Mouse (Mus musculus) lung, embryonic 15.5 days (tissue): ENCODE data around the gene Slc35a1. TPM values are rescaled to one million over a fixed set of nuclear protein-coding genes. Genes with fewer than 3 reads are reported as not detected.

Experiments used
- ATAC-seq: fragments of 200-750 bp; cut with Nextera tagmentation; 2 replicates; pipeline ENCODE4 v1.8.0; 2017; ENCODE audit warnings: moderate number of reproducible peaks, borderline replicate concordance; ENCODE audit not compliant: low FRiP score, low TSS enrichment; ENCODE audit errors: extremely low read depth
- H3K27ac ChIP-seq: fragments of 300-500 bp; sonication (generic); 2 replicates; pipeline ENCODE4 v1.5.1; 2015; ENCODE audit warnings: moderate library complexity, mild to moderate bottlenecking, inconsistent platforms
- H3K27me3 ChIP-seq: fragments of 300-500 bp; sonication (generic); 2 replicates; pipeline ENCODE4 v1.6.1; 2015; ENCODE audit warnings: inconsistent platforms
- H3K36me3 ChIP-seq: fragments of 300-500 bp; sonication (generic); 2 replicates; pipeline ENCODE4 v1.6.1; 2015; ENCODE audit warnings: inconsistent platforms
- H3K4me1 ChIP-seq: fragments of 300-500 bp; sonication (generic); 2 replicates; pipeline ENCODE4 v1.6.1; 2015; ENCODE audit warnings: inconsistent platforms
- H3K4me2 ChIP-seq: fragments of 300-500 bp; sonication (generic); 2 replicates; pipeline ENCODE4 v1.6.1; 2015; ENCODE audit warnings: inconsistent platforms, mild to moderate bottlenecking, moderate library complexity
- H3K4me3 ChIP-seq: fragments of 300-500 bp; sonication (generic); 2 replicates; pipeline ENCODE4 v1.5.1; 2015; ENCODE audit warnings: mild to moderate bottlenecking, inconsistent platforms
- H3K9ac ChIP-seq: fragments of 300-500 bp; sonication (generic); 2 replicates; pipeline ENCODE4 v1.6.1; 2015; ENCODE audit warnings: inconsistent platforms
- H3K9me3 ChIP-seq: fragments of 300-500 bp; sonication (generic); 2 replicates; pipeline ENCODE4 v1.6.1; 2016; ENCODE audit warnings: inconsistent platforms
- WGBS: fragments of 180-500 bp; shearing (Covaris S2); methylation state at CpG from one replicate; pipeline ENCODE4 v1.1.7; 2015; 5-methylcytosine and 5-hydroxymethylcytosine counted together
- polyA plus RNA-seq: library from polyadenylated mRNA; unstranded; fragments of >200 nt; fragmentation: Nextera tagmentation; extraction: Ambion mirVana; gene quantifications from 2 replicates; pipeline ENCODE4 v1.2.1, GENCODE M21; 2015

Slc35a1 gene
- polyA plus RNA-seq, 1 experiment from 2014 or later, result 58.8 TPM

GRCm38 (mm10) chr4:34640731-34641130 lies 46.5 kb downstream of the Slc35a1 start:
- Histone ChIP-seq H3K9me3 (no peaks in the 10 kb centered on the region), H3K4me2 (no peak overlapping the region), H3K9ac (no peak overlapping the region), H3K27ac (no peak overlapping the region), H3K4me3 (no peak overlapping the region), H3K36me3 (peaks cover 29% of the 10 kb centered on the region), H3K4me1 (0 out of 2 replicates have a peak, but pooled peaks cover 3% of the 10 kb centered on the region), H3K27me3 (no peaks in the 10 kb centered on the region)
- no peak for ATAC-seq
- 92% methylated on average over 3 of the region's 3 CpGs for WGBS

- H3K4me2 ChIP-seq, result no peak overlapping the region
- no peak overlapping the region for H3K27ac ChIP-seq
- no peaks in the 10 kb centered on the region for H3K27me3 ChIP-seq
- no peak overlapping the region for H3K4me3 ChIP-seq
- peaks cover 29% of the 10 kb centered on the region for H3K36me3 ChIP-seq
- WGBS, result 82% methylated on average over 5 of the region's 5 CpGs
- H3K9ac ChIP-seq, result no peak overlapping the region
- ATAC-seq, result no peak
- H3K4me1 ChIP-seq, result 0 out of 2 replicates have a peak, but pooled peaks cover 3% of the 10 kb centered on the region
- no peaks in the 10 kb centered on the region for H3K9me3 ChIP-seq
These were observed 47.4 kb downstream of the Slc35a1 start for GRCm38 (mm10) chr4:34639745-34640364.

- peaks cover 31% of the 10 kb centered on the region for H3K36me3 ChIP-seq
- WGBS, result 79% methylated on average over 4 of the region's 4 CpGs
- no peak overlapping the region for H3K4me3 ChIP-seq
- no peaks in the 10 kb centered on the region for H3K9me3 ChIP-seq
- H3K27me3 ChIP-seq, result no peaks in the 10 kb centered on the region
- H3K4me2 ChIP-seq, result no peak overlapping the region
- no peak for ATAC-seq
- no peak overlapping the region for H3K27ac ChIP-seq
- no peak overlapping the region for H3K9ac ChIP-seq
- no peaks in the 10 kb centered on the region for H3K4me1 ChIP-seq
These were observed 49.4 kb downstream of the Slc35a1 start for GRCm38 (mm10) chr4:34637851-34638250.

GRCm38 (mm10) chr4:34637386-34637785 lies 49.9 kb downstream of the Slc35a1 start:
- H3K4me3 ChIP-seq, result no peak overlapping the region
- H3K9me3 ChIP-seq, result no peaks in the 10 kb centered on the region
- H3K36me3 ChIP-seq, result peaks cover 31% of the 10 kb centered on the region
- H3K4me2 ChIP-seq, result no peak overlapping the region
- WGBS, result 90% methylated on average over 7 of the region's 7 CpGs
- no peaks in the 10 kb centered on the region for H3K4me1 ChIP-seq
- ATAC-seq, result no peak
- no peak overlapping the region for H3K9ac ChIP-seq
- no peak overlapping the region for H3K27ac ChIP-seq
- no peaks in the 10 kb centered on the region for H3K27me3 ChIP-seq

- H3K9ac ChIP-seq, result no peak overlapping the region
- peaks cover 37% of the 10 kb centered on the region for H3K36me3 ChIP-seq
These were observed 51.2 kb downstream of the Slc35a1 start for GRCm38 (mm10) chr4:34636036-34636435.

GRCm38 (mm10) chr4:34634129-34634528 lies 53.1 kb downstream of the Slc35a1 start:
- no peak overlapping the region for H3K27ac ChIP-seq

More at GRCm38 (mm10) chr4:34636036-34636435, 51.2 kb downstream of the Slc35a1 start:
- Histone ChIP-seq H3K9me3 (no peaks in the 10 kb centered on the region), H3K27ac (no peak overlapping the region), H3K4me3 (no peak overlapping the region), H3K27me3 (no peaks in the 10 kb centered on the region), H3K4me1 (no peaks in the 10 kb centered on the region), H3K4me2 (no peak overlapping the region)
- 88% methylated on average over 5 of the region's 5 CpGs for WGBS
- ATAC-seq, result no peak

GRCm38 (mm10) chr4:34629956-34630355 lies 57.3 kb downstream of the Slc35a1 start:
- no peak overlapping the region for H3K9ac ChIP-seq
- H3K36me3 ChIP-seq, result peaks cover 44% of the 10 kb centered on the region
- ATAC-seq, result no peak
- 82% methylated on average over 1 of the region's 1 CpGs for WGBS
- no peak overlapping the region for H3K4me3 ChIP-seq
- H3K9me3 ChIP-seq, result no peaks in the 10 kb centered on the region
- no peaks in the 10 kb centered on the region for H3K27me3 ChIP-seq
- H3K27ac ChIP-seq, result no peak overlapping the region
- H3K4me2 ChIP-seq, result no peak overlapping the region
- no peaks in the 10 kb centered on the region for H3K4me1 ChIP-seq

More at GRCm38 (mm10) chr4:34634129-34634528, 53.1 kb downstream of the Slc35a1 start:
- H3K4me1 ChIP-seq, result no peaks in the 10 kb centered on the region
- no peak for ATAC-seq
- H3K9ac ChIP-seq, result no peak overlapping the region
- H3K36me3 ChIP-seq, result peaks cover 31% of the 10 kb centered on the region
- no peak overlapping the region for H3K4me3 ChIP-seq
- WGBS, result 94% methylated on average over 7 of the region's 7 CpGs
- H3K9me3 ChIP-seq, result no peaks in the 10 kb centered on the region
- no peak overlapping the region for H3K4me2 ChIP-seq
- H3K27me3 ChIP-seq, result no peaks in the 10 kb centered on the region

GRCm38 (mm10) chr4:34626401-34626800 lies 60.8 kb downstream of the Slc35a1 start:
- no peaks in the 10 kb centered on the region for H3K9me3 ChIP-seq
- H3K4me1 ChIP-seq, result no peaks in the 10 kb centered on the region
- peaks cover 46% of the 10 kb centered on the region for H3K36me3 ChIP-seq
- H3K9ac ChIP-seq, result no peak overlapping the region
- H3K4me3 ChIP-seq, result no peak overlapping the region
- 83% methylated on average over 6 of the region's 6 CpGs for WGBS
- H3K27ac ChIP-seq, result no peak overlapping the region
- H3K27me3 ChIP-seq, result no peaks in the 10 kb centered on the region
- no peak for ATAC-seq
- no peak overlapping the region for H3K4me2 ChIP-seq

GRCm38 (mm10) chr4:34625556-34625955 lies 61.7 kb downstream of the Slc35a1 start:
- WGBS, result 85% methylated on average over 4 of the region's 4 CpGs
- H3K36me3 ChIP-seq, result peaks cover 39% of the 10 kb centered on the region

GRCm38 (mm10) chr4:34616146-34616545 lies 71.1 kb downstream of the Slc35a1 start:
- H3K4me3 ChIP-seq, result peak overlapping the region; percentile 85
- H3K4me1 ChIP-seq, result peaks cover 22% of the 10 kb centered on the region
- WGBS, result 67% methylated on average over 8 of the region's 8 CpGs
- H3K36me3 ChIP-seq, result no peaks in the 10 kb centered on the region
- H3K9ac ChIP-seq, result no peak overlapping the region
- H3K27ac ChIP-seq, result no peak overlapping the region
- no peaks in the 10 kb centered on the region for H3K9me3 ChIP-seq
- peak overlapping the region; percentile 80 for H3K4me2 ChIP-seq
- no peaks in the 10 kb centered on the region for H3K27me3 ChIP-seq
- no peak for ATAC-seq

More at GRCm38 (mm10) chr4:34625556-34625955, 61.7 kb downstream of the Slc35a1 start:
- Histone ChIP-seq H3K27me3 (no peaks in the 10 kb centered on the region), H3K27ac (no peak overlapping the region), H3K9ac (no peak overlapping the region), H3K9me3 (no peaks in the 10 kb centered on the region), H3K4me3 (no peak overlapping the region), H3K4me1 (no peaks in the 10 kb centered on the region), H3K4me2 (no peak overlapping the region)
- ATAC-seq, result no peak

GRCm38 (mm10) chr4:34615303-34615702 lies 71.9 kb downstream of the Slc35a1 start:
- Histone ChIP-seq H3K9me3 (no peaks in the 10 kb centered on the region), H3K9ac (peak overlapping the region; percentile 89), H3K27me3 (no peaks in the 10 kb centered on the region), H3K4me1 (peaks cover 22% of the 10 kb centered on the region), H3K4me2 (peak overlapping the region; percentile 80), H3K4me3 (peak overlapping the region; percentile 85), H3K36me3 (no peaks in the 10 kb centered on the region), H3K27ac (peak overlapping the region; percentile 87; the same call in 1 of the 2 replicates)
- ATAC-seq, result 0 out of 2 replicates have a peak, but pooled peaks have one; percentile 16
- WGBS, result 1% methylated on average over 13 of the region's 13 CpGs

- ATAC-seq, result peak; percentile 99
- peak within 1 kb of the TSS; percentile 87 for H3K27ac ChIP-seq
- under 1% methylated on average over 42 of the region's 42 CpGs for WGBS
- no peaks in the 10 kb centered on the region for H3K27me3 ChIP-seq
- peak within 1 kb of the TSS; percentile 85 for H3K4me3 ChIP-seq
- peaks cover 22% of the 10 kb centered on the region for H3K4me1 ChIP-seq
- peak within 1 kb of the TSS; percentile 80 for H3K4me2 ChIP-seq
- H3K9me3 ChIP-seq, result no peaks in the 10 kb centered on the region
- H3K36me3 ChIP-seq, result peaks cover 2% of the 10 kb centered on the region; the same call in 1 of the 2 replicates
- H3K9ac ChIP-seq, result peak within 1 kb of the TSS; percentile 89
These were observed 72.6 kb downstream of the Slc35a1 start, which contains the start of the genes Orc3 and Rars2 for GRCm38 (mm10) chr4:34614630-34615094. Gene Orc3, minus strand, starts transcription at chr4:34614944. Gene Rars2, plus strand, starts transcription at chr4:34614957.
